Mouse (Mus musculus) gastrocnemius, adult 18-20 months (tissue): ENCODE results near the gene Sdf2l1. TPM values are rescaled to one million over a fixed set of nuclear protein-coding genes. Genes with fewer than 3 reads are reported as not detected.
"Not testable (repeated sequence)": the region's sequence is repeated elsewhere in the genome, so short reads cannot be mapped to it uniquely, and the experiment has no call there.

Experiments used
- DNase-seq: peaks from one replicate; pipeline ENCODE4 v3.0.0; 2021; ENCODE audit warnings: low spot score
- long read RNA-seq, 2 experiments: library from polyadenylated mRNA; stranded (forward); transcript quantifications; one replicate each; pipeline ENCODE4 v2.0.0; 2021
- total RNA-seq, 2 experiments: library from RNA; stranded (reverse); gene quantifications; 2 replicates each; pipeline ENCODE4 v1.2.3; 2021

The Sdf2l1 gene
- 1 to 10 TPM; 4.7 to 5.9 TPM for total RNA-seq
- long read RNA-seq, experiment 1, transcript Sdf2l1-201 (3 exons, 1,108 nt) = major isoform, 6 of 6 reads
- long read RNA-seq, experiment 1, partial matches to known transcripts = 0 of 6 reads
- long read RNA-seq, experiment 1, other reads (novel, unspliced or antisense) = 0 of 6 reads
- long read RNA-seq, experiment 2 = 0 reads

- peak; percentile 97 for DNase-seq
Observed at GRCm38 (mm10) chr16:17132089-17132905, at the start of gene Sdf2l1. Gene Sdf2l1, minus strand, starts transcription at chr16:17132383.

- peak; percentile 54 for DNase-seq
Observed at GRCm38 (mm10) chr16:17181382-17181781, 49.2 kb upstream of the Sdf2l1 start.

- DNase-seq = no peak
Observed at GRCm38 (mm10) chr16:17179706-17180105, 47.5 kb upstream of the Sdf2l1 start.

GRCm38 (mm10) chr16:17177623-17178170 lies 45.5 kb upstream of the Sdf2l1 start:
- DNase-seq = no peak

- DNase-seq = no peak
Observed at GRCm38 (mm10) chr16:17175765-17176164, 43.6 kb upstream of the Sdf2l1 start.

GRCm38 (mm10) chr16:17168049-17168448 lies 35.9 kb upstream of the Sdf2l1 start:
- no peak for DNase-seq

- no peak for DNase-seq
Observed at GRCm38 (mm10) chr16:17167179-17167578, 35.0 kb upstream of the Sdf2l1 start.

- not testable (repeated sequence) for DNase-seq
Observed at GRCm38 (mm10) chr16:17165478-17165877, 33.3 kb upstream of the Sdf2l1 start.

- no peak for DNase-seq
Observed at GRCm38 (mm10) chr16:17154346-17154745, 22.2 kb upstream of the Sdf2l1 start.

GRCm38 (mm10) chr16:17151874-17152273 lies 19.7 kb upstream of the Sdf2l1 start:
- DNase-seq = no peak

GRCm38 (mm10) chr16:17150520-17151258 lies 18.5 kb upstream of the Sdf2l1 start:
- DNase-seq = no peak

GRCm38 (mm10) chr16:17148084-17148483 lies 15.9 kb upstream of the Sdf2l1 start:
- DNase-seq = no peak

GRCm38 (mm10) chr16:17147391-17147929 lies 15.3 kb upstream of the Sdf2l1 start:
- DNase-seq = no peak

- peak; percentile 72 for DNase-seq
Observed at GRCm38 (mm10) chr16:17146772-17147235, 14.6 kb upstream of the Sdf2l1 start, which contains the start of gene Ccdc116. Gene Ccdc116, minus strand, starts transcription at chr16:17147229.

- DNase-seq = no peak
Observed at GRCm38 (mm10) chr16:17144339-17144738, 12.2 kb upstream of the Sdf2l1 start, which contains the start of gene Ydjc. Gene Ydjc, plus strand, starts transcription at chr16:17144621.

- no peak for DNase-seq
Observed at GRCm38 (mm10) chr16:17137355-17137754, 5.2 kb upstream of the Sdf2l1 start.

GRCm38 (mm10) chr16:17132906-17133200 lies 670 bp upstream of the Sdf2l1 start:
- no peak for DNase-seq

GRCm38 (mm10) chr16:17131191-17132088 lies 743 bp downstream of the Sdf2l1 start:
- no peak for DNase-seq

GRCm38 (mm10) chr16:17127292-17127691 lies 4.9 kb downstream of the Sdf2l1 start:
- peak; percentile 46 for DNase-seq

GRCm38 (mm10) chr16:17124871-17125520 lies 7.2 kb downstream of the Sdf2l1 start, which contains the start of gene 2610318N02Rik:
Gene 2610318N02Rik, minus strand, starts transcription at chr16:17125167.
- peak; percentile 14 for DNase-seq
